Mouse (Mus musculus) hindbrain, embryonic 16.5 days (tissue): Measurements from ENCODE around the gene Kdm1b. TPM values are rescaled to one million over a fixed set of nuclear protein-coding genes. Genes with fewer than 3 reads are reported as not detected.

Experiments used
- ATAC-seq: fragments of 200-750 bp; cut with Nextera tagmentation; 2 replicates; pipeline ENCODE4 v1.8.0; 2017; ENCODE audit warnings: moderate TSS enrichment, moderate library complexity
- H3K27ac ChIP-seq: fragments of 300-500 bp; sonication (generic); 2 replicates; pipeline ENCODE4 v1.5.1; 2014; ENCODE audit warnings: low read depth, mild to moderate bottlenecking, control low read depth, low read length, moderate library complexity
- H3K27me3 ChIP-seq: fragments of 300-500 bp; sonication (generic); replicated peaks from 2 replicates; pipeline ENCODE4 v1.6.1; 2014; ENCODE audit warnings: low read length; ENCODE audit not compliant: control insufficient read depth, insufficient read depth
- H3K36me3 ChIP-seq: fragments of 300-500 bp; sonication (generic); 2 replicates; pipeline ENCODE4 v1.6.1; 2014; ENCODE audit warnings: mild to moderate bottlenecking, low read length, moderate library complexity, mixed read lengths; ENCODE audit not compliant: control insufficient read depth, insufficient read depth
- H3K4me1 ChIP-seq: fragments of 300-500 bp; sonication (generic); 2 replicates; pipeline ENCODE4 v1.6.1; 2014; ENCODE audit warnings: low read depth, low read length; ENCODE audit not compliant: control insufficient read depth, insufficient read depth
- H3K4me2 ChIP-seq: fragments of 300-500 bp; sonication (generic); 2 replicates; pipeline ENCODE4 v1.6.1; 2014; ENCODE audit warnings: mild to moderate bottlenecking, low read length, control low read depth, moderate library complexity
- H3K4me3 ChIP-seq: fragments of 300-500 bp; sonication (generic); 2 replicates; pipeline ENCODE4 v1.5.1; 2014; ENCODE audit warnings: mild to moderate bottlenecking, low read length, control low read depth, moderate library complexity
- H3K9ac ChIP-seq: fragments of 300-500 bp; sonication (generic); 2 replicates; pipeline ENCODE4 v1.6.1; 2014; ENCODE audit warnings: low read depth, mild to moderate bottlenecking, control low read depth, low read length, moderate library complexity
- H3K9me3 ChIP-seq: fragments of 300-500 bp; sonication (generic); 2 replicates; pipeline ENCODE4 v1.6.1; 2014; ENCODE audit warnings: mild to moderate bottlenecking, low read length, moderate library complexity; ENCODE audit not compliant: control insufficient read depth
- WGBS: fragments of 180-500 bp; shearing (Covaris S2); extraction: QIAGEN DNeasy Blood & Tissue Kit; methylation state at CpG from one replicate; pipeline ENCODE4 v1.1.7; 2014; 5-methylcytosine and 5-hydroxymethylcytosine counted together
- polyA plus RNA-seq: library from polyadenylated mRNA; unstranded; fragments of >200 nt; fragmentation: Nextera tagmentation; extraction: Ambion mirVana; gene quantifications from 2 replicates; pipeline ENCODE4 v1.2.1, GENCODE M21; 2015

Gene Kdm1b
- 17.5 and 20.7 TPM in 2 replicates for polyA plus RNA-seq

DNA sequence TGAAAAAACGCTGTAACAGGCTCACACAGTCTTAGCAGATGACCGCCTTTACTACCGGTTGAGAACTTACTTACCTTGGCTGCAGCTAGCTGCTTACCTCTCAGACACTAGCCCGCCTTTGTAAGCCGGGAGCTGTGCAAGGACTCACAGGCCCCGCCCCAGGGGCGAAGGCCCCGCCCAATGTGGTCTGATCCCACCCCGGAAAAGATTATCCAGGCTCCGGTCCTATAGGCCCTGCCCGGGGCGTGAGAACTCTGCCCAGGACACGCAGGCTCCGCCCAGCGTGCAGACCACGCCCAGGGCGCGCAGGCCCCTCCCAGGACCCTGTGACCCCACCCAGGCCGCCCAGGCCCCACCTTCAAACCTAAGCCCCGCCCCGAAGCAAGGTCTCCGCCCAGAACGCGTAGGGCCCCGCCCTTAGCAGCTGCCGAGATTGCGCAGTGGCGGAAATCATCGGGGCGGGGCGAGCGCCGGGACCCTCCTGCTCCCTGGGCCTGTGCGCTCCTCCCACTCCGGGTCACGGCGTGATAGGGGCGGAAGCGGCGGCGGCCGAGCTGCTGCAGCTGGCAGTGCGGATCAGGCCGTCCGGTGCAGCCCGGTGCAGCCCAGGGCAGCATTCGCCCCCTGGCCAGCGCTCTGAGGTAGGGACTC is at the start of gene Kdm1b:
TSS of gene Kdm1b (plus strand) at position 470 of the 651 bp plus-strand sequence.
- WGBS = 0% methylated on average over 22 of the region's 48 CpGs
- Histone ChIP-seq H3K4me3 (peak within 1 kb of the TSS; percentile 93), H3K4me1 (peaks cover 6% of the 10 kb centered on the region)

DNA sequence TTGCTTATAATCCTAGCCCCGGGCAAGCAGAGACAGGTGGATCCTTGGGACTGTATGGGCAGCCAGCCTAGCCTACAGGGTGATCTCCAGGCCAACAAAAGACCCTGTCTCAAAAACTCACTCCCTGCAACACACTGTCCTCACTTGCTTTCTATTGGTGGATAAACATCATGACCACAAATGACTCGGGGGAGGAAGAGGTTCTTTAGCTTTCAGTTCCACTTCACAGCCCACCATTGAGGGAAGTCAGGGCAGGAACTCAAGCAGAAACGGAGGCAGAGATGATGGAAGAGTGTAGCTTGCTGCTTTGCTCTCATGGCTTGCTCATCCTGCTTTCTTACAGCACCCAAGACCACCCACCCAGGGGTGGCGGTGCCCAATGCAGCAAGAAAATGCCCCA is 45.9 kb upstream of the Kdm1b start:
- no peaks in the 10 kb centered on the region for H3K36me3 ChIP-seq
- no peak overlapping the region for H3K4me2 ChIP-seq
- no peak overlapping the region for H3K4me3 ChIP-seq

More for the DNA sequence above, at the start of gene Kdm1b:
- Histone ChIP-seq H3K4me2 (peak within 1 kb of the TSS; percentile 95), H3K9me3 (no peaks in the 10 kb centered on the region), H3K9ac (peak within 1 kb of the TSS; percentile 88), H3K27ac (peak within 1 kb of the TSS; percentile 83), H3K36me3 (no peaks in the 10 kb centered on the region), H3K27me3 (no peaks in the 10 kb centered on the region)
- peak; percentile 97 for ATAC-seq

GRCm38 (mm10) chr13:46999498-46999897 is 43.8 kb upstream of the Kdm1b start:
- Histone ChIP-seq H3K4me3 (no peak overlapping the region), H3K36me3 (no peaks in the 10 kb centered on the region), H3K4me2 (no peak overlapping the region), H3K9ac (no peak overlapping the region), H3K4me1 (no peaks in the 10 kb centered on the region), H3K27ac (no peak overlapping the region), H3K27me3 (no peaks in the 10 kb centered on the region), H3K9me3 (no peaks in the 10 kb centered on the region)
- 62% methylated on average over 5 of the region's 5 CpGs for WGBS
- ATAC-seq = no peak

More for the DNA sequence above, 45.9 kb upstream of the Kdm1b start:
- Histone ChIP-seq H3K4me1 (no peaks in the 10 kb centered on the region), H3K9me3 (no peaks in the 10 kb centered on the region), H3K27ac (no peak overlapping the region), H3K9ac (no peak overlapping the region), H3K27me3 (no peaks in the 10 kb centered on the region)
- ATAC-seq = no peak
- 71% methylated on average over 4 of the region's 4 CpGs for WGBS

DNA sequence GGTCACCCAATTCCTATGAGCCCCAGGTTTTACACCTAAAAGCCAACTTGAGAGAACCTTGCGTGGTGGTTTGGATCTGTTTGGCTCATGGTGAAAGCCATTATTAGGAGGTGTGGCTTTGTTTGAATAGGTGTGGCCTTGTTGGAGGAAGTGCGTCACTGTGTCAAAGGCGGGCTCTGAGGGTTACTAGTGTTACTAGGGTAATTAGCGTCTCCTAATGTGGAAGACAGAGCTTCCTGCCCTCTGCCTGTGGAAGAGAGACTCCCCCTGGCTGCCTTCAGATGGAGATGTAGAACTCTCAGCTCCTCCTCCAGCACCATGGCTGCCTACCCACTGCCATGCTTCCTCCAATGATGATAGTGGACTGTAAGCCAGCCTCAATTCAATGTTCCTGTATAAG is 41.7 kb upstream of the Kdm1b start:
- no peak for ATAC-seq
- no peak overlapping the region for H3K4me2 ChIP-seq
- H3K4me3 ChIP-seq = no peak overlapping the region
- no peaks in the 10 kb centered on the region for H3K27me3 ChIP-seq
- H3K4me1 ChIP-seq = no peaks in the 10 kb centered on the region
- no peaks in the 10 kb centered on the region for H3K36me3 ChIP-seq
- H3K9me3 ChIP-seq = no peaks in the 10 kb centered on the region
- WGBS = 96% methylated on average over 4 of the region's 4 CpGs
- H3K27ac ChIP-seq = no peak overlapping the region
- no peak overlapping the region for H3K9ac ChIP-seq

DNA sequence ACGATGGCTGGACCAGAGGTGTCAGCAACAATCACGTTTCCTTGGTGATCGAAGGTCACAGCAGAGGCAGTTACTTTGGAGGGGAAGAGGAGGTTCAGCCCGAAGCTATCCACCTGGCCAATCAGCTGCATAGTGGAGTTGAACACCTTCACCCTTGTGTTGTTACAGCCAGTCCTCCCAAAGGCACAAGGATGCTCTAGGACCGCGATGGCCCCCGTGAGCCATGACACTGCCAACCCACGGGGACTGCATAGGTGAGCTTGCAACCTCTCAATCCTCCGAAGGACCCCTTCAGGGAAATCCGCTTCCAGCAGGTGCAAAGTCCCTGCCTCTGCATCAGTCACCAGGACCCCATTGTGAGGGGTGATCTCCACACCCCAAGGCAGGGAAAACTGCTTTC is 29.6 kb upstream of the Kdm1b start:
- Histone ChIP-seq H3K9me3 (peaks cover 19% of the 10 kb centered on the region), H3K4me2 (peak overlapping the region; percentile 96), H3K36me3 (0 out of 2 replicates have a peak, but pooled peaks cover 2% of the 10 kb centered on the region), H3K27ac (no peak overlapping the region), H3K4me3 (peak overlapping the region; percentile 54), H3K4me1 (peaks cover 5% of the 10 kb centered on the region), H3K27me3 (no peaks in the 10 kb centered on the region), H3K9ac (no peak overlapping the region)
- no peak for ATAC-seq
- WGBS = 68% methylated on average over 10 of the region's 10 CpGs

GRCm38 (mm10) chr13:47014334-47015194 is 28.7 kb upstream of the Kdm1b start, which contains the start of gene Nhlrc1:
TSS of gene Nhlrc1 (minus strand) at chr13:47014850.
- Histone ChIP-seq H3K27ac (no peak within 1 kb of the TSS), H3K9ac (peak within 1 kb of the TSS; percentile 73), H3K4me1 (peaks cover 5% of the 10 kb centered on the region), H3K27me3 (no peaks in the 10 kb centered on the region), H3K9me3 (peaks cover 18% of the 10 kb centered on the region), H3K4me3 (peak within 1 kb of the TSS; percentile 54), H3K36me3 (0 out of 2 replicates have a peak, but pooled peaks cover 2% of the 10 kb centered on the region), H3K4me2 (peak within 1 kb of the TSS; percentile 96)
- 2% methylated on average over 69 of the region's 73 CpGs for WGBS
- peak; percentile 92 for ATAC-seq

- Histone ChIP-seq H3K9ac (peak overlapping the region; percentile 73; the same call in 1 of the 2 replicates), H3K4me1 (peaks cover 5% of the 10 kb centered on the region)
- no peak for ATAC-seq
These were observed 28.2 kb upstream of the Kdm1b start for GRCm38 (mm10) chr13:47015195-47015501.

GRCm38 (mm10) chr13:47017259-47017658 is 26.0 kb upstream of the Kdm1b start:
- peak; percentile 83 for ATAC-seq

More at GRCm38 (mm10) chr13:47015195-47015501, 28.2 kb upstream of the Kdm1b start:
- WGBS = 72% methylated on average over 5 of the region's 5 CpGs
- Histone ChIP-seq H3K27ac (no peak overlapping the region), H3K36me3 (0 out of 2 replicates have a peak, but pooled peaks cover 2% of the 10 kb centered on the region), H3K27me3 (no peaks in the 10 kb centered on the region), H3K4me2 (peak overlapping the region; percentile 96), H3K4me3 (peak overlapping the region; percentile 54), H3K9me3 (peaks cover 12% of the 10 kb centered on the region)

DNA sequence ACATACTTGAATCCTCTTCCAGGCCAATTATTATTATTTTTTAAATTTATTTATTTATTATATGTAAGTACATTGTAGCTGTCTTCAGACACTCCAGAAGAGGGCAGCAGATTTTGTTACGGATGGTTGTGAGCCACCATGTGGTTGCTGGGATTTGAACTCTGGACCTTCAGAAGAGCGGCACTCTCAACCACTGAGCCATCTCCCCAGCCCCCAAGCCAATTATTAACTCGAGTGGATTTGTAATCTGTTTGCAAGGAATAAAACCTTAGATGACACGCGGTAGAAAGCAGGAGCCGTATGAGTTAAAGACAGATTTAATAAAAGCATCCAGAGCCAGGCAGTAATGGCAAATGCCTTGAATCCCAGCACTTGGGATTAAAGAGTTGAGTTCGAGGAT is 23.5 kb upstream of the Kdm1b start:
- WGBS = 85% methylated on average over 7 of the region's 7 CpGs
- H3K9me3 ChIP-seq = no peaks in the 10 kb centered on the region
- no peak overlapping the region for H3K9ac ChIP-seq
- no peak overlapping the region for H3K27ac ChIP-seq
- no peaks in the 10 kb centered on the region for H3K36me3 ChIP-seq
- no peak overlapping the region for H3K4me2 ChIP-seq
- H3K4me3 ChIP-seq = no peak overlapping the region
- no peak for ATAC-seq
- no peaks in the 10 kb centered on the region for H3K27me3 ChIP-seq
- H3K4me1 ChIP-seq = no peaks in the 10 kb centered on the region; the same call in 1 of the 2 replicates

More at GRCm38 (mm10) chr13:47017259-47017658, 26.0 kb upstream of the Kdm1b start:
- peaks cover 5% of the 10 kb centered on the region for H3K4me1 ChIP-seq
- 39% methylated on average over 5 of the region's 5 CpGs for WGBS
- H3K27me3 ChIP-seq = no peaks in the 10 kb centered on the region
- no peak overlapping the region for H3K9ac ChIP-seq
- no peak overlapping the region for H3K4me3 ChIP-seq
- no peaks in the 10 kb centered on the region for H3K9me3 ChIP-seq
- H3K27ac ChIP-seq = no peak overlapping the region
- no peaks in the 10 kb centered on the region for H3K36me3 ChIP-seq
- no peak overlapping the region for H3K4me2 ChIP-seq
